Comparison of ENCODE assay signal across 8 mouse cellular contexts in genomic region chr8:95037106-95037925, GRCm38 (mm10). TPM values are rescaled to one million over a fixed set of nuclear protein-coding genes. Genes with fewer than 3 reads are reported as not detected.
DNase-seq lines count a peak whose midpoint lies in the region; ATAC-seq lines count a peak whose summit lies in the region.

No protein-coding gene starts in this region.

- no peaks in the 10 kb centered on the region for H3K36me3 ChIP-seq in heart, embryonic 16.5 days (ENCODE audit: control insufficient read depth, insufficient read depth)
- H3K36me3 ChIP-seq in heart, embryonic 11.5 days (ENCODE audit: control insufficient read depth, insufficient read depth, low read length) = no peaks in the 10 kb centered on the region

- no peaks in the 10 kb centered on the region for H3K27me3 ChIP-seq in heart, embryonic 16.5 days (ENCODE audit: control insufficient read depth, insufficient read depth, low read length)
- H3K27me3 ChIP-seq in heart, embryonic 11.5 days (ENCODE audit: control insufficient read depth, insufficient read depth, low read length) = no peaks in the 10 kb centered on the region

- H3K4me3 ChIP-seq in heart, embryonic 16.5 days (ENCODE audit: low read length) = no peak overlapping the region
- H3K4me3 ChIP-seq in heart, embryonic 11.5 days (ENCODE audit: low read depth, low read length) = no peak overlapping the region

- H3K4me2 ChIP-seq in heart, embryonic 16.5 days (ENCODE audit: low read depth, low read length) = no peak overlapping the region
- no peak overlapping the region for H3K4me2 ChIP-seq in heart, embryonic 11.5 days

- no peak overlapping the region for H3K27ac ChIP-seq in heart, embryonic 16.5 days (ENCODE audit: low read length)
- no peak overlapping the region for H3K27ac ChIP-seq in heart, embryonic 11.5 days (ENCODE audit: low read depth, low read length)

- WGBS in heart, embryonic 16.5 days = 52% methylated on average over 7 of the region's 7 CpGs
- 69% methylated on average over 7 of the region's 7 CpGs for WGBS in heart, embryonic 11.5 days (ENCODE audit: insufficient replicate concordance)

- ATAC-seq in heart, embryonic 16.5 days (replicated peaks; ENCODE audit: extremely low read depth, insufficient read depth, low FRiP score) = peak; percentile 60
- ATAC-seq in heart, embryonic 11.5 days (replicated peaks; ENCODE audit: insufficient number of reproducible peaks, low FRiP score, low TSS enrichment) = no peak
- peak; percentile 92 for ATAC-seq in megakaryocyte, adult 5-6 weeks (ENCODE audit: poor library complexity, severe bottlenecking)
- ATAC-seq in activated CD4-positive, CD25-positive, alpha-beta regulatory T cell, adult 4 months = no peak

- no peak overlapping the region for H3K9ac ChIP-seq in heart, embryonic 16.5 days (ENCODE audit: low read length)
- H3K9ac ChIP-seq in heart, embryonic 11.5 days (ENCODE audit: low read depth, low read length) = no peak overlapping the region

- 0 out of 2 replicates have a peak, but pooled peaks cover 3% of the 10 kb centered on the region for H3K4me1 ChIP-seq in heart, embryonic 16.5 days (ENCODE audit: control insufficient read depth, insufficient read depth, low read length)
- no peaks in the 10 kb centered on the region for H3K4me1 ChIP-seq in heart, embryonic 11.5 days (ENCODE audit: control insufficient read depth, insufficient read depth, low read length)

- intact Hi-C loops in gastrocnemius, postnatal 14 days (cut with DNase I; ENCODE audit: low total_unique reads) = no loop called here

- no peaks in the 10 kb centered on the region for H3K9me3 ChIP-seq in heart, embryonic 16.5 days (replicated peaks; ENCODE audit: control insufficient read depth, low read length)
- no peaks in the 10 kb centered on the region for H3K9me3 ChIP-seq in heart, embryonic 11.5 days (replicated peaks; ENCODE audit: control insufficient read depth, low read length)

- DNase-seq in adrenal gland, postnatal 10 days = peak; percentile 46
- DNase-seq in gastrocnemius, postnatal 14 days = peak; percentile 33
- DNase-seq in left cerebral cortex, adult 9 months (ENCODE audit: low spot score in 2 of 2) = peak; percentile 31 to 46
- no peak for DNase-seq in yolk sac, embryonic 10.5 days (ENCODE audit: low spot score)

RNA-seq across cellular contexts. Expression of gene Drc7, which starts 17.6 kb away (rescaled TPM):
- 0.46 and 0.56 TPM in 2 replicates for polyA plus RNA-seq in heart, embryonic 16.5 days (2015; fragmentation: Nextera tagmentation; extraction: Ambion mirVana)
- not detected in 2 replicates for polyA plus RNA-seq in heart, embryonic 11.5 days (2014; fragmentation: Nextera tagmentation; extraction: Ambion mirVana)
- total RNA-seq in adrenal gland, postnatal 10 days (2021) = not detected
- total RNA-seq in gastrocnemius, postnatal 14 days (2021) = not detected
- 0.38 and 0.52 TPM in 2 replicates for total RNA-seq in megakaryocyte, adult 5-6 weeks (2015)
- total RNA-seq in megakaryocyte, adult 5-6 weeks (2017) = 0.18 and 0.33 TPM in 2 replicates
- not detected for polyA plus RNA-seq in activated CD4-positive, CD25-positive, alpha-beta regulatory T cell, adult 4 months (2017; shearing (Covaris generic))

RNA-seq across cellular contexts. Expression of gene Adgrg3, which starts 19.8 kb away (rescaled TPM):
- polyA plus RNA-seq in heart, embryonic 16.5 days (2015; fragmentation: Nextera tagmentation; extraction: Ambion mirVana) = 4.9 and 5.2 TPM in 2 replicates
- polyA plus RNA-seq in heart, embryonic 11.5 days (2014; fragmentation: Nextera tagmentation; extraction: Ambion mirVana) = 2.0 and 4.5 TPM in 2 replicates
- 1 to 10 TPM; 4.0 to 4.5 TPM for total RNA-seq in adrenal gland, postnatal 10 days (2021)
- under 1 TPM; 0.33 TPM for total RNA-seq in gastrocnemius, postnatal 14 days (2021)
- 15.5 and 21.6 TPM in 2 replicates for total RNA-seq in megakaryocyte, adult 5-6 weeks (2015)
- total RNA-seq in megakaryocyte, adult 5-6 weeks (2017) = 28.8 and 38.7 TPM in 2 replicates
- under 1 TPM; 0.21 to 0.41 TPM for polyA plus RNA-seq in activated CD4-positive, CD25-positive, alpha-beta regulatory T cell, adult 4 months (2017; shearing (Covaris generic))

RNA-seq across cellular contexts. Expression of gene Katnb1, which starts 43.7 kb away (rescaled TPM):
- polyA plus RNA-seq in heart, embryonic 16.5 days (2015; fragmentation: Nextera tagmentation; extraction: Ambion mirVana) = 17.1 and 19.1 TPM in 2 replicates
- 18.3 and 18.6 TPM in 2 replicates for polyA plus RNA-seq in heart, embryonic 11.5 days (2014; fragmentation: Nextera tagmentation; extraction: Ambion mirVana)
- total RNA-seq in adrenal gland, postnatal 10 days (2021) = 10 to 100 TPM in 1 of 2 experiments, 1 to 10 TPM in 1; 9.4 to 16.1 TPM
- total RNA-seq in gastrocnemius, postnatal 14 days (2021) = 1 to 10 TPM; 5.4 to 7.5 TPM
- total RNA-seq in megakaryocyte, adult 5-6 weeks (2015) = 3.7 and 6.7 TPM in 2 replicates
- total RNA-seq in megakaryocyte, adult 5-6 weeks (2017) = 15.6 and 21.8 TPM in 2 replicates
- polyA plus RNA-seq in activated CD4-positive, CD25-positive, alpha-beta regulatory T cell, adult 4 months (2017; shearing (Covaris generic)) = 10 to 100 TPM; 10.8 to 14.4 TPM

Comparison
In these comparisons a context has a peak if more than half of its experiments do, and no peak if none do; other contexts are left out.
1. ATAC-seq: peak in heart, embryonic 16.5 days (single experiment) and megakaryocyte, adult 5-6 weeks (single experiment); none in heart, embryonic 11.5 days (single experiment) and activated CD4-positive, CD25-positive, alpha-beta regulatory T cell, adult 4 months (single experiment).